Mouse (Mus musculus): ENCODE data around the gene Khdc1b. TPM values are rescaled to one million over a fixed set of nuclear protein-coding genes. Genes with fewer than 3 reads are reported as not detected.
A peak's percentile ranks its signal among the peaks of the same experiment; 100 is the strongest.
"Not testable (repeated sequence)": the region's sequence is repeated elsewhere in the genome, so short reads cannot be mapped to it uniquely, and the experiment has no call there.

Gene Khdc1b
- polyA plus RNA-seq (2016; fragmentation: Nextera tagmentation; extraction: Ambion mirVana): 0.13 TPM in 1 of 2 replicates, not detected in the other

GRCm38 (mm10) chr1:21383256-21383655 is at the start of gene Khdc1b:
Khdc1b (plus strand) TSS chr1:21383556.
- Histone ChIP-seq H3K27ac (no peak within 1 kb of the TSS), H3K27me3 (ENCODE audit: low read depth, poor library complexity, severe bottlenecking) (no peaks in the 10 kb centered on the region), H3K4me3 (no peak within 1 kb of the TSS), H3K4me1 (no peaks in the 10 kb centered on the region), H3K36me3 (no peaks in the 10 kb centered on the region), H3K9me3 (replicated peaks) (no peaks in the 10 kb centered on the region)
- WGBS: 85% methylated on average over 1 of the region's 1 CpGs
- no peak for DNase-seq (ENCODE audit: low spot score)

GRCm38 (mm10) chr1:21335836-21336235 is 47.5 kb upstream of the Khdc1b start:
- H3K27ac ChIP-seq: no peak overlapping the region
- H3K4me3 ChIP-seq: no peak overlapping the region
- H3K36me3 ChIP-seq: no peaks in the 10 kb centered on the region
- H3K9me3 ChIP-seq (replicated peaks): no peaks in the 10 kb centered on the region
- no peaks in the 10 kb centered on the region for H3K27me3 ChIP-seq (ENCODE audit: low read depth, poor library complexity, severe bottlenecking)
- no peak for DNase-seq (ENCODE audit: low spot score)
- no peaks in the 10 kb centered on the region for H3K4me1 ChIP-seq

GRCm38 (mm10) chr1:21340745-21341144 is 42.6 kb upstream of the Khdc1b start:
- no peaks in the 10 kb centered on the region for H3K4me1 ChIP-seq
- no peak for DNase-seq (ENCODE audit: low spot score)
- H3K4me3 ChIP-seq: no peak overlapping the region
- H3K27me3 ChIP-seq (ENCODE audit: low read depth, poor library complexity, severe bottlenecking): no peaks in the 10 kb centered on the region
- no peak overlapping the region for H3K27ac ChIP-seq
- 91% methylated on average over 1 of the region's 1 CpGs for WGBS
- H3K36me3 ChIP-seq: no peaks in the 10 kb centered on the region
- no peaks in the 10 kb centered on the region for H3K9me3 ChIP-seq (replicated peaks)

GRCm38 (mm10) chr1:21344253-21344652 is 39.1 kb upstream of the Khdc1b start:
- peak; percentile 30 for DNase-seq (ENCODE audit: low spot score)
- H3K4me1 ChIP-seq: no peaks in the 10 kb centered on the region
- WGBS: 70% methylated on average over 4 of the region's 4 CpGs

GRCm38 (mm10) chr1:21344752-21345151 is 38.6 kb upstream of the Khdc1b start:
- H3K4me1 ChIP-seq; H3K4me3 ChIP-seq; H3K36me3 ChIP-seq; H3K9me3 ChIP-seq (replicated peaks); H3K27ac ChIP-seq; H3K27me3 ChIP-seq (ENCODE audit: low read depth, poor library complexity, severe bottlenecking); DNase-seq (ENCODE audit: low spot score): not testable (repeated sequence)
- 87% methylated on average over 7 of the region's 7 CpGs for WGBS

More at GRCm38 (mm10) chr1:21344253-21344652, 39.1 kb upstream of the Khdc1b start:
- Histone ChIP-seq H3K9me3 (replicated peaks) (no peaks in the 10 kb centered on the region), H3K4me3 (no peak overlapping the region), H3K27me3 (ENCODE audit: low read depth, poor library complexity, severe bottlenecking) (no peaks in the 10 kb centered on the region), H3K27ac (no peak overlapping the region), H3K36me3 (no peaks in the 10 kb centered on the region)

- Histone ChIP-seq H3K4me3 (no peak within 1 kb of the TSS), H3K27ac (no peak within 1 kb of the TSS), H3K36me3 (no peaks in the 10 kb centered on the region), H3K9me3 (replicated peaks) (no peaks in the 10 kb centered on the region), H3K4me1 (no peaks in the 10 kb centered on the region), H3K27me3 (ENCODE audit: low read depth, poor library complexity, severe bottlenecking) (no peaks in the 10 kb centered on the region)
- 86% methylated on average over 2 of the region's 2 CpGs for WGBS
- DNase-seq (ENCODE audit: low spot score): no peak
Measured at GRCm38 (mm10) chr1:21349341-21349740, 34.0 kb upstream of the Khdc1b start, which contains the start of gene Khdc1a. Khdc1a (plus strand) TSS chr1:21349641.

GRCm38 (mm10) chr1:21368031-21368430 is 15.3 kb upstream of the Khdc1b start, which contains the start of gene Khdc1c:
Khdc1c (plus strand) TSS chr1:21368331.
- H3K27ac ChIP-seq; DNase-seq (ENCODE audit: low spot score); H3K4me3 ChIP-seq; H3K36me3 ChIP-seq; H3K9me3 ChIP-seq (replicated peaks); H3K27me3 ChIP-seq (ENCODE audit: low read depth, poor library complexity, severe bottlenecking); H3K4me1 ChIP-seq: not testable (repeated sequence)
- WGBS: 90% methylated on average over 1 of the region's 1 CpGs

GRCm38 (mm10) chr1:21391138-21391671 is 7.8 kb downstream of the Khdc1b start:
- Histone ChIP-seq H3K4me1 (no peaks in the 10 kb centered on the region), H3K36me3 (no peaks in the 10 kb centered on the region), H3K27me3 (ENCODE audit: low read depth, poor library complexity, severe bottlenecking) (no peaks in the 10 kb centered on the region), H3K27ac (no peak overlapping the region), H3K4me3 (no peak overlapping the region), H3K9me3 (replicated peaks) (no peaks in the 10 kb centered on the region)
- 75% methylated on average over 6 of the region's 6 CpGs for WGBS
- DNase-seq (ENCODE audit: low spot score): no peak

GRCm38 (mm10) chr1:21402804-21403203 is 19.4 kb downstream of the Khdc1b start:
- Histone ChIP-seq H3K27ac (no peak overlapping the region), H3K9me3 (replicated peaks) (no peaks in the 10 kb centered on the region), H3K4me3 (no peak overlapping the region), H3K36me3 (no peaks in the 10 kb centered on the region), H3K27me3 (ENCODE audit: low read depth, poor library complexity, severe bottlenecking) (no peaks in the 10 kb centered on the region), H3K4me1 (no peaks in the 10 kb centered on the region)
- no peak for DNase-seq (ENCODE audit: low spot score)
- 89% methylated on average over 8 of the region's 8 CpGs for WGBS

- H3K36me3 ChIP-seq: no peaks in the 10 kb centered on the region
- no peaks in the 10 kb centered on the region for H3K9me3 ChIP-seq (replicated peaks)
- H3K4me3 ChIP-seq: no peak overlapping the region
- DNase-seq (ENCODE audit: low spot score): no peak
- no peaks in the 10 kb centered on the region for H3K4me1 ChIP-seq
- no peak overlapping the region for H3K27ac ChIP-seq
- WGBS: 61% methylated on average over 2 of the region's 2 CpGs
- H3K27me3 ChIP-seq (ENCODE audit: low read depth, poor library complexity, severe bottlenecking): no peaks in the 10 kb centered on the region
Measured at GRCm38 (mm10) chr1:21407266-21407665, 23.9 kb downstream of the Khdc1b start.

- H3K27me3 ChIP-seq (ENCODE audit: low read depth, poor library complexity, severe bottlenecking): no peaks in the 10 kb centered on the region
- no peaks in the 10 kb centered on the region for H3K36me3 ChIP-seq
- 60% methylated on average over 18 of the region's 18 CpGs for WGBS
- no peak overlapping the region for H3K27ac ChIP-seq
- peak; percentile 36 for DNase-seq (ENCODE audit: low spot score)
- no peak overlapping the region for H3K4me3 ChIP-seq
- H3K4me1 ChIP-seq: no peaks in the 10 kb centered on the region
- no peaks in the 10 kb centered on the region for H3K9me3 ChIP-seq (replicated peaks)
Measured at GRCm38 (mm10) chr1:21411331-21412196, 28.2 kb downstream of the Khdc1b start.

- Histone ChIP-seq H3K9me3 (replicated peaks) (no peaks in the 10 kb centered on the region), H3K36me3 (no peaks in the 10 kb centered on the region), H3K27me3 (ENCODE audit: low read depth, poor library complexity, severe bottlenecking) (no peaks in the 10 kb centered on the region), H3K27ac (no peak overlapping the region), H3K4me1 (no peaks in the 10 kb centered on the region), H3K4me3 (no peak overlapping the region)
- DNase-seq (ENCODE audit: low spot score): no peak
- WGBS: 86% methylated on average over 2 of the region's 2 CpGs
Measured at GRCm38 (mm10) chr1:21412197-21412555, 28.8 kb downstream of the Khdc1b start.

- Histone ChIP-seq H3K27me3 (ENCODE audit: low read depth, poor library complexity, severe bottlenecking) (no peaks in the 10 kb centered on the region), H3K27ac (no peak overlapping the region), H3K36me3 (no peaks in the 10 kb centered on the region), H3K4me3 (no peak overlapping the region), H3K9me3 (replicated peaks) (no peaks in the 10 kb centered on the region), H3K4me1 (no peaks in the 10 kb centered on the region)
- DNase-seq (ENCODE audit: low spot score): no peak
Measured at GRCm38 (mm10) chr1:21419370-21419769, 36.0 kb downstream of the Khdc1b start.
